Comparison of ENCODE assay signal across 15 mouse cellular contexts in the genomic region with DNA sequence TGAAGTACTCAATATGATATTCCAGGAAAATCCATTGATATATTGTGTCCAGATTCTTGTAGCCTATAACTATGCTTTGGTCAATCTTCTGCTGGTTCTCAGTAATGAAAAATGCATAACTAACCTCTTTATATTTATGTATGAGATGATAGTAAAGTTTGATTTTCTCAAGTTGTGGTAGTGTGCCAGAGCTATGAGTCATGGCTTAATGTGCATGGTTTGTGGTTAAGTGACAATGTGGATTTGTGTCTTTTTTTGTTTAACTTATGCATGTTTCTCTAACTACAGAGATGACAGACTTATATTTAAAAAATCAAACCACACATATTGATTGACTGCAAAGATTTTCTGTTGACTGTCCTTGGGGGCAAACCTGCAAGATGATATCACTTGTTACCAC. TPM values are rescaled to one million over a fixed set of nuclear protein-coding genes. Genes with fewer than 3 reads are reported as not detected.
"Had no signal": no experiment of that assay in that cellular context is flagged by ENCODE, and none has a peak within 500 bp of the region (broad histone marks: within the 10 kb centered on the region; RNA-seq: fewer than 3 reads in every experiment).

No protein-coding gene starts in this region.

- DNase-seq: lung, adult 18-20 months; lung, embryonic 14.5 days; lung, postnatal 10 days; lung, postnatal 4 days; midbrain, embryonic 14.5 days; retina, postnatal 1 day; right cerebral cortex, adult 18-20 months; right cerebral cortex, postnatal 25 days; right cerebral cortex, postnatal 4 days; spleen, adult 18-20 months; thymus, adult 18-20 months; thymus, postnatal 14 days; thymus, postnatal 4 days had no signal

RNA-seq across cellular contexts. Expression of a gene that starts 49.7 kb away (rescaled TPM):
- total RNA-seq: megakaryocyte, adult 5-6 weeks; megakaryocyte-erythroid progenitor cell, adult 5-6 weeks had no signal
